Mouse (Mus musculus) olfactory bulb, adult 2 months (tissue): ENCODE results near the gene Il2ra.

ENCODE experiments used
- CTCF ChIP-seq: fragments of 200-500 bp; IDR thresholded peaks from 2 replicates; pipeline ENCODE4 v1.5.1; 2012; ENCODE audit warnings: low read depth, mild to moderate bottlenecking, low read length, moderate library complexity; ENCODE audit not compliant: insufficient read depth
- POLR2A ChIP-seq: fragments of 200-500 bp; IDR thresholded peaks from 2 replicates; pipeline ENCODE4 v1.6.1; 2012; ENCODE audit warnings: mild to moderate bottlenecking, low read depth, low read length, moderate library complexity; ENCODE audit not compliant: insufficient read depth

GRCm38 (mm10) chr2:11601795-11602194, 40.8 kb upstream of the Il2ra start:
- TF ChIP-seq POLR2A, result no peak
- no peak for TF ChIP-seq CTCF
